Mouse (Mus musculus): ENCODE data around the gene Hdac6.

The Hdac6 gene

DNA sequence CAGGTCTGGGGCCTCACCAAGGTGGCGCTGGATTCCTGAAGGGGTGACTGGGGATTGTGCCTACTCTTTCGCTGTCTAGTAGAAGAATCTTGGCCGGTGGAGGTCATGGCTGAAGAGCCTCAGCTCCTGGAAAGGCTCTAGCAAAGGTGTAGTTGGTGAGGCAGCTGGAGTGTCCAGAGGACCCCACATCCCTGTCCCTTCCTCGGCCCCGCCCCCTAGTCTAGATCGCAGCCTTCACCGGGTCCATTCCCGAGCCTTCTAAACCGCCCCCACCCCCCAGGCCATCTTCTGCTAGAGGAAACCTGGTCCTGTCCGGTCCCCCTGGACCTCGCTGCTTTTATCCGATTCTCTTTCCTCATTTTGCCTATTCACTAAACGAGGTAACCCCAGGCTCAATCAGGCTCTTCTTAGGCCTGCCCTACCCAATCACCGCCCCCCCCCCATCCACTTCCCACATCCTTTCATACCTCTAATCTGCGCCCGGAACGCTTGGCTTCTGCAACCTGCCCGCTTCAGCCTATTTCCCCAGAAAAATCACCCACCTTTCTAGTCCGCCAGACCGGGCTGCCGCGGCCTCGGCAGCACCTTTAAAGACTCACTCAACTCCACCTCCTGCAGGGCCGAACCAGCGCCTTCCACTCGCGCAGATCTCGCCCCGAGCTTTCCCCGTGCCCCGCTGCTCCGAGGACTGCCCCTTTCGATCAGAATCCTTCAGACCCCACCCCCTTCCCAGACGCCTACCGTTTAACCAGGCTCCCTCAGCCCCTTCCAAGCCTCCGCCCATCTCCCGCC is at the start of gene Hdac6:
Gene Hdac6, minus strand, starts transcription at position 782 of the 792 bp plus-strand sequence.
- DNase-seq: no peak

- DNase-seq: no peak
These were observed 45.5 kb upstream of the Hdac6 start for GRCm38 (mm10) chrX:7993068-7993735.

DNA sequence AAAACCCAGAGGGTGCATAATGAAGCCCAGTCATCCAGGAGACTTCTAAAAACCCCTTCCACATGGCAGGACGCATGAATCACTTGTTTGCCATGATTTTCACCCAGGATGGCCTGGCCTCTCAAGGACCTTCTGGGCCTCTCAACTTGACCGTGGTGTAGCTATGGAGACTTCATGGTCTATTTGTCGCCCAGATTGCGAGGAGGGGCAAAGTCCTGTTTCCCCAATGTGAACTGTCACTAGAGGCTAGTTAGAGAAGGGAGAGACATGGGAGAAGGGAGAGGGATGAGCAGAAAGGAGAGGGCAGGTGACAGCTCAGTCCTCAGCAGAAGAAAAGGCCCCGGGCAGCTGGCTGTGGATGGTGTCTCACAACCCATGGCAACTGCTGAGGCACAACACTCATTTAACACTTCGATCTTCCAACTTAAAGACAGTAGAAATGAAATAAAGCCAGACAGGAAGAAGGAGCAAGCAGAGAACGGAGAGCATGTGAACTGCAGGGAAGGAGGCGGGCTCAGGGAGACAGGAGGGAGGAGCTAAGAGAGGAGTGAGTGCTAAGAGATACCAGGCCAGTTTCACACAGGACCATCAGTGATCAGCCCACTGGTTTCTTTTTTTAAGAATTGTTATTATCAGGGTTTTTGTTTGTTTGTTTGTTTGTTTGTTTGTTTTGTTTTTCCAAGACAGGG is 44.8 kb upstream of the Hdac6 start:
- no peak for DNase-seq

DNA sequence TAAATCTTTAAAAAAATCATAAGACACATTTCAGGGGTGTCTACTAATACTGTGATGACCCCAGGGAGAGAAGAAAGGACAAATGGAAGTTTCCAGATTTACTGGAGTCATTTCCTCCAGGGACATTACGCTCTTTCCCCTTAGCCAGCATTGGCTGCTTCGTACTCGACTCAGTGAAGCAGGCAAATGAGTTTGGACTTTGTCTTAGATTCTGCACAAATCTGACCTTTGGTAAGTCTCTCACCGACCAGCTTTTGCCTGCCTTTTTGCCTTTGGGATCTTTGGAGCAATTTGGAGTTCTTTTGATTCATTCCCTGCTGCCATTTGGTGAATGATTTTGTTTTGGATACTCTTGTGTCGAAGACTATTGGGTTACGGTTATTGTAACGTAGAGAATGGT is 33.7 kb upstream of the Hdac6 start:
- DNase-seq: no peak

DNA sequence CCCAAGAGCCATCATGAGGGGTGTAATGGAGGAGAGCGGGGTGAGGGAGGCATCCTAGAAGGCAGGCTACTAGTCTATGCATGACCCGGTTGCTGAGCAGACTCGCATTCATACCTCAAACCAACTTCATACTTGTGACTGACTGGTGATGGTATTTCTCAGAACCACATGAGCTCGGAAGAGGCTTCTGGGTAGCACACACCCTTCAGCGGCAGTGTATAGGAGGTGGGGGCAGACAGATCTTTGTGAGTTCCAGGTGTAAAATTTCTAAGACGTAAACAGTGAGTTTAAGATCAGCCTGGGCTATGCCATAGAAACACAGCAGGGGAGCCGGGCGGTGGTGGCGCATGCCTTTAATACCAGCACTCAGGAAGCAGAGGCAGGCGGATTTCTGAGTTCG is 30.2 kb upstream of the Hdac6 start, which contains the start of gene Gata1:
Gene Gata1, minus strand, starts transcription at position 180 of the 400 bp plus-strand sequence.
- DNase-seq: no peak

GRCm38 (mm10) chrX:7971292-7971691 is 23.6 kb upstream of the Hdac6 start:
- no peak for DNase-seq

DNA sequence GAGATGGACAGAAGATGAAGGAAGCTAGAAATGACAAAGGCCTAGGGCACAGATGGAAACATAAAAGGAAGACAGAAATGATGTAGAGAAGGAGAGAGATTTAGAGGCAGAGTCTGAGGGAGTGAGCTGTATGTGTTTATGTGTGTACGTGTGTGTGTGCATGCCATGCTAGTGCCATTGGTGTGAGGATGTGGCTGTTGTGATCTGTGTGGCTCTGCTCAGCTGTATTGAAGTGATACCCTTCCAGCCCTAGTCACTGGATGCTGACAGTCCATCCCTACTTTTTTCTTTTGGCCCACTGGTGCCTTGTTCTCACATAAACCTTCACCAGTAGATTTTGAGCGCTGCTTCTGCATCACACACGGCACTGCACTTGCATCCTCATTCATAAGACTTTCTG is 21.2 kb upstream of the Hdac6 start:
- no peak for DNase-seq

DNA sequence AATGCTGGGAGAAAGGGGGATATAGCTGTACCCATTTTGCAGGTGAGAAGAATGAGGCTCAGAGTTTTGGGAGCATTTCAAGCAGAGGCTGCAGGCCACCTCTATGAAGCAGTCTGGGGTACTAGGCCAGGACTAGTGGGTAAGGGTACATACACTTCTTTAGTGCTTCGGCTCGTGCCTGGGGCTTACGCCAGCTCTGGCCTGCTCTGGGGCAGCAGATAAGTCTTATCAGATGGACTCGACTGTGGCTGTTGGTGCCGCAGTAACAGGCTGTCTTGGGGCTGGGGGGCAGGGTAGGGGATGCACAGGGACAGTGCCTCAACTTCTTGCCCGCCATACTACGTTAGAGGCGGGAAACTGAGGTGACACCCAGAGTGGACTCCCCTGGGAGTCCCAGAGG is 20.5 kb upstream of the Hdac6 start:
- no peak for DNase-seq

- DNase-seq: no peak
These were observed 20.0 kb upstream of the Hdac6 start for GRCm38 (mm10) chrX:7967596-7968201.

GRCm38 (mm10) chrX:7966161-7966560 is 18.5 kb upstream of the Hdac6 start:
- no peak for DNase-seq

DNA sequence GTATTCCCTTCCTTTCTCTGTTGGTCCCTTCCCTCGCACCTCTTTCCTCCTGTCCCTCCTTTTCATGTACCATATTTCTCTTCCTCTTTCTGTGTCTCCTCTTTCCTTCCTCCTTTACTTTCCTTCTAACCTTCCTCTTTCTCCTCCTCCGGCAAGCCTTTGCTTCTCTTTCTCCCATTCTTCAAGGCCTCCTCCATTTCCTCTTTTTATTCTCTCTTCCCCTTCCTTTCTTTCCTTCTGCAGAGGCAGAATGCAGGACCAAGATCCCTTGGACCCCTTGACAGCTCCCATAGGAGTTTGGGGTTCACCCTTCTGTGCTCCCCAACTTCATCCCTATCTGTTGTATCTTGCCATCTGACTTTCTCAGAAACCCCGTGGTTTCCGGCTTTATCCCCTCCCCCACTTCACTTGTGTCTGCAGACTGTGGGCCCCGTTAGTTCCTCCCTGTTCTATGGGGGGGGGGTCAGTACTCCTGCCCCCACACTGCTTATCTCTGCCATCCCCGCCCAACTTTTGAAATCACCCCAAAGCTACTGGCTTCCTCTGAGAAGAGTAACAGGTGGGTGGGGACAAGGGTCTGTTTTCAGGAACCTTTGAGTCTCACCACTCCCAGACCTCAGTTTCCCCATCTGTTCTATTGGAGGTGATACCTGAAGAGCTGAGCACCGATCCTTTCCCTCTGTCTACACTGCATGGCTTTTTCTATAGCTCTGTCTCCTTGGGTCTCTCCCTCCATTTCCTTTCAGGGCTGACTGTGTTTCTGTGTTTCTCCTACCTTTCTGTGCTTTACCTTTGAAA is 16.3 kb upstream of the Hdac6 start:
- DNase-seq: no peak

- no peak for DNase-seq
These were observed 11.2 kb upstream of the Hdac6 start for GRCm38 (mm10) chrX:7958868-7959267.

DNA sequence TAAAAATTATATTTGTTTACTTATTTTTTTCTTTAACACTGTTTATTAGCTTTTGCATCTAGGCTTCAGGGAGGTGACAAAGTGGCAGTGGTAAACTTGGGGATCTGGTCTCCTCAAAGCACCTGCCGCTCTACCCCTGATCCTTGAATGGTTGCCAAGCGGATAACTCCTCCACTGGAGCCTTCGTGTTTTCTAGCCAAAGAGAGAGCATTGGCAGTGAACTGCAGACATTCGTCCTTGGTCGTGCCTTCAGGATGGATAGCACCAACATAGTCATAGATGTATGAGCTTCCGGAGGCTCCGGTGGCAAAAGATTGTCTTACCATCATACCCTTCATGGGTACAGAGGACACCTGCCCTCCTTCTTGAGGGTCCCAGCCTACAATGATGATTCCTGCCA is 2.4 kb upstream of the Hdac6 start:
- no peak for DNase-seq

DNA sequence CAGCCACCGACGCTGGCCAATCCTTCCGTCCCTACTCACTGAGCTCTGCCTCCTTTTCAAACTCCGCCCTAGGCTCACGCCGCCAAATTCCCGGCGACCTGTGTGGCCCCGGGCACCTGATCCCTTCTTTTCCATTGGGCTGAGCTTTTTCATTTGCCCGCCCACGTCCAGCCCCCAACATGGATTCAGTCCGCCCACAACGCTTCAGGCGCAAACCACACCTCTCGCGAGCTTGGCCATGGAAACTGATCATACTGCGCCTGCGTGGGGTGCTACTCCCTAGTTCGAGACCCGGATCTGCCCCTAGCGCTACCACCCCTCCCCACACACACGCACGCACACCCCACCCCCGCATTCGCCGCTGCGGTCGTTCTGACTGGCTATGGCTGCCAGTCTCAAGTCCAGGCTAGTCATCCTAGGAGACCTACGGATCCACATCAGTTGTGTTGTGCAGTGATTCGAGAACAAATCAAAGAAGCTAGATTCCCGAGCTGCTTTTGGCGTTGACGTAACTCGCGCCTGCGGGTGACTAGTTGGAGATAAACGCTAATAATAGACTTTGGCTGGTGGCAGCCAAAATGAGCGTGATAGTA is 307 bp upstream of the Hdac6 start:
- DNase-seq: peak; percentile 84 to 88

GRCm38 (mm10) chrX:7945618-7946017 is 2.1 kb downstream of the Hdac6 start:
- no peak for DNase-seq

DNA sequence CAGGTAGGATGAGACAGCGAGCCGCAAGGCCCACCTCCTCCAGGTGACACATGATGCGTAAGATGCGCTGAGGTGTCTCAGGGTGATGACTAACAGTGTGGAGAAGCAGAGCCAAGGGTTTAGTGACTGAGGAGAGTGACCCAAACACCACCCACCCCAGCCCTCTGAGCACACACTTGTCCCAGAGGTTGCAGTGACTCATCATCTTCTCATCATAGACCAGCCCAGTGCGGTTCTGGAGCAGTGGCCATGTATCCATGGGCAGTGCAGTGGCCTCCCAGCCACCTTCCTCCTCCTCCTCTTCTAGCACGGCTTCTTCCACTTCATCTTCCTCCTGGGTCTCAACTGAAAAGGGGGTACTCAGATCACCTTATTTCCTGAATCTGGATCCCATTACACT is 10.0 kb downstream of the Hdac6 start:
- no peak for DNase-seq

GRCm38 (mm10) chrX:7936874-7937273 is 10.8 kb downstream of the Hdac6 start:
- no peak for DNase-seq

DNA sequence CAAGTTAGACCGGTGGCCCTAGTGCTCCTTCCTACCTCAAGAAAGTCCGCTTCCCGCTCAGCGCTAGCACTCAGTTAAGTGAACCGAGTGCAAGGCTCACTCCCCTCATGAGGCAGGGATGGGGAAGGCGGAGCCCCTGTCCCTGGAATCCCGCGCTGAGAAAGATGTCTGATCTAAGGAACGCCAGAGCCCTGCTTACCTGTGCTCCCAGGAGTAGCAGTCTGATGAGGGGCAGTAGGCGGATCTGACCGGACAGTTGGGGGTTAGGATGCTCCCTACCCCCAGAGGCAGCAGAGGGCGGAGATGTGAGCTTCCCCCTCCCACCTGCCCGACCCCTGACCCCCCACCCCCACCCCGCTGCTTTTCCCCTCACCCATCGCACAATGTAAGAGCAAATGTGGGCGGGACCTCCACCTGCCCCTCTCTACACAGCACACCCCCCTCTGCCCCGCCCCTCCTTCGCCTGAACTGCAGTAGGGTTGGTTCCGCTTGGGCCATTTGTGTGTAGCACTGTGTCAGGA is 19.4 kb downstream of the Hdac6 start, which contains the start of gene Eras:
Gene Eras, minus strand, starts transcription at position 338 of the 521 bp plus-strand sequence.
- no peak for DNase-seq

GRCm38 (mm10) chrX:7927116-7927515 is 20.6 kb downstream of the Hdac6 start:
- no peak for DNase-seq

DNA sequence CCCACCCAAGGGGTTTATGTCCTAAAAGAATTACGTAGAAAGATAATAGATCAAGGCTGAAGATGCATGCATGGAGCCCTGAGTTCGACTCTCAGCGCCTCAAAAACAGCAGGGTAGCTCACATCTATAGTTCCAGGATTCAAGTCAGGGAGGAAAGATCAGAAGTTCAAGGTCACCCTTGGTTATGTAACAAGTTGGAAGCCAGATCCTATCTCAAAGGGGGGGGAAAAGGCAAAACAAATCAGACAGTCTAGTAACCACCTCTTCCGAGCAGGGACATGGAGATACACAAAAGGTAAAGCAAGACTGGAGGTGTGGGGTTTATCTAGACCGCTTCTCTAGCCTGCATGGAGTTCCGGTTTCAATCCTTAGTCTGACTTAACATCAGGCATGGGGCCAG is 21.4 kb downstream of the Hdac6 start:
- no peak for DNase-seq

DNA sequence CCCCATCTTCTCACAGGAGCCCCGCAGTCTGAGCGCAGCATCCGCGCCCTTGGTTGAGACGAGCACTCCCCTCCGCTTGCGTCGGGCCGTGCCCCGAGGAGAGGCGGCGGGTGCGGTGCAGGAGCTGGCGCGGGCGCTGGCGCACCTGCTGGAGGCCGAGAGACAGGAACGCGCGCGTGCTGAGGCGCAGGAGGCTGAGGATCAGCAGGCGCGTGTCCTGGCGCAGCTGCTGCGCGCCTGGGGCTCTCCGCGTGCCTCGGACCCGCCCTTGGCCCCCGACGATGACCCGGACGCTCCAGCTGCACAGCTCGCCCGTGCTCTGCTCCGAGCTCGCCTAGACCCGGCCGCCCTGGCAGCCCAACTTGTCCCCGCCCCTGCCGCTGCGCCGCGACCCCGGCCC is 25.7 kb downstream of the Hdac6 start:
- DNase-seq: peak in 1 of 2 experiments; percentile 36

All from cerebellum, postnatal 36 days (tissue).